Mouse (Mus musculus): ENCODE data around the gene Krtdap.
"Not testable (repeated sequence)": the region's sequence is repeated elsewhere in the genome, so short reads cannot be mapped to it uniquely, and the experiment has no call there.

Krtdap gene

DNA sequence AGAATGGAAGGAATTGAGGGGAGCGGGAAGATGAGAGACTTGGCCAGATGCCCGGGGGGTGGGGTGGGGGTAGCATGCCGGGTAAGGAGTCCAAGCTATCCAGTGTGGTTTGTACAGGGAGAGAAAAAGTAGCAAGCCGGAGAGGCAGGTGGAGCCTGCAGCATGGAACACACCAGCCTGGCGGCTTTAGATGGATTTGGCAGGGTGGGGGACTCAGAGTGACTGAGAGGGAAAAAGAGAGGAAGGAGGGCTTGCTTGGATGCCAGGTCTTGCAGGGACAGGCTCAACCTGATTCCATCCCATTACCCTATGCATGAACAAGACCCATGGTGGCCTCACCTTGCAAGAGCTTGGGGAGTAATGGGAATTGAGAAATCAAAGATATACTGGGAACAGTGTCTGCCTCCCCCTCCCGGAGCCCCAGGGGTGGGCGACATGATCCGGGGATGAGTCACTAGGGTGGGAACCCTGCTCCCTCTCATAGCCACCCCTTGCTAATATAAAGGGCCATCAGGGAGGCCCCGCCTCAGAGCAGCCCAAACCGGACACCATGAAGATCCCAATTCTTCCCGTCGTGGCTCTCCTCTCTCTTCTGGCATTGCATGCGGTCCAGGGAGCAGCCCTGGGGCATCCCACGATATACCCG lies at the start of gene Krtdap:
Krtdap (plus strand) TSS at position 520 of the 646 bp plus-strand sequence.
- no peak for ATAC-seq (ENCODE audit: insufficient number of reproducible peaks, low FRiP score, low TSS enrichment)

DNA sequence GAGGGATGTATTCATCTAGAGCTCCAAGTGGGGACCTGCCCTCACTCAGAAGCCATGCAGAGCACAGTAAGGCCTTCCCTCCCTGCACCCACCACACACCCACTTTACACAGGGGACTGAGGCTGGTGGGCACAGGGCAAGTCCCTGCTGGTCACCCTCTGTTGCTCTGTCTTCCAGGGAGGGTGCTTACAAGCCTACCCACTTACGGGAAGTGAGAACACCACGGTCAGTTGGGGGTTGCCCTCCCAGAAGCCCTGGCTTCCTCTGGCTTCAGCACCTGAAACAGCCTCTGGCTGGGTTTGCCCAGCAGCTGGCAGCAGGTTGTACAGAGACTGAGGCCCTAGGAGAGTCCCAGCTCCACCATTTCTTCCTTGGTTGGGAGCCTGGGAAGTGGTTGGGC lies 45.1 kb upstream of the Krtdap start:
- ATAC-seq (ENCODE audit: insufficient number of reproducible peaks, low FRiP score, low TSS enrichment): not testable (repeated sequence)

GRCm38 (mm10) chr7:30743617-30744016 lies 44.1 kb upstream of the Krtdap start, which contains the start of gene Gapdhs:
TSS of gene Gapdhs (minus strand) at chr7:30743681.
- ATAC-seq (ENCODE audit: insufficient number of reproducible peaks, low FRiP score, low TSS enrichment): not testable (repeated sequence)

DNA sequence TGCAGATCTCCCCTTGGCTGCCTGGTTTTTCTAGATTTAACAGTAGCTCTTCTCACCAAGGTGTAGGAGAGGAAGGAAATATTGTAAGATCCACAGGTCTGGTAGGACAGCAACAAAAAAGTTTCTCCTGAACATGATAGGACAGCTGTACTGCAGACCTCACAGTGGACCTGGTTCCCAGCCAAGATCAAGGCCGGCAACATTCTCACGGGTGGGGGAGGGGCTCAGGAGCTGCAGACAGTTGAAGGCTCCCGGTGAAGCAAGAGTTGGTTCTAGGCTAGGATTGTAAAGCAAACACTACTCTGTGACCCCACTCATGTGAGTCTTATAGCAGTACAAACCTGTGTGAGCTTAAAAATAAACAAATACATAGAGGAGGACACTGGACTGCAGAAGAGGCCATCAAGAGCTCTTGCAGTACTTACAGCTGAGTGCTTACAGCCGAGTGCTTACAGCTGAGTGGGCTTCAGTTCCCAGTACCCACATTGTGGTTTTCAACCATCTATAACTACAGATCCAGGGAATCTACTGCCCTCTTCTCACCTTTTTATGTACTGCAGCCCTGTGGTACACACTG lies 43.6 kb upstream of the Krtdap start:
- ATAC-seq (ENCODE audit: insufficient number of reproducible peaks, low FRiP score, low TSS enrichment): no peak

GRCm38 (mm10) chr7:30747525-30748204 lies 40.0 kb upstream of the Krtdap start:
- no peak for ATAC-seq (ENCODE audit: insufficient number of reproducible peaks, low FRiP score, low TSS enrichment)

- ATAC-seq (ENCODE audit: insufficient number of reproducible peaks, low FRiP score, low TSS enrichment): no peak
Measured at GRCm38 (mm10) chr7:30749824-30750606, 37.7 kb upstream of the Krtdap start.

- ATAC-seq (ENCODE audit: insufficient number of reproducible peaks, low FRiP score, low TSS enrichment): no peak
Measured at GRCm38 (mm10) chr7:30751086-30751669, 36.5 kb upstream of the Krtdap start, which contains the start of gene Sbsn. TSS of gene Sbsn (plus strand) at chr7:30751471.

GRCm38 (mm10) chr7:30757001-30757400 lies 30.7 kb upstream of the Krtdap start:
- no peak for ATAC-seq (ENCODE audit: insufficient number of reproducible peaks, low FRiP score, low TSS enrichment)

DNA sequence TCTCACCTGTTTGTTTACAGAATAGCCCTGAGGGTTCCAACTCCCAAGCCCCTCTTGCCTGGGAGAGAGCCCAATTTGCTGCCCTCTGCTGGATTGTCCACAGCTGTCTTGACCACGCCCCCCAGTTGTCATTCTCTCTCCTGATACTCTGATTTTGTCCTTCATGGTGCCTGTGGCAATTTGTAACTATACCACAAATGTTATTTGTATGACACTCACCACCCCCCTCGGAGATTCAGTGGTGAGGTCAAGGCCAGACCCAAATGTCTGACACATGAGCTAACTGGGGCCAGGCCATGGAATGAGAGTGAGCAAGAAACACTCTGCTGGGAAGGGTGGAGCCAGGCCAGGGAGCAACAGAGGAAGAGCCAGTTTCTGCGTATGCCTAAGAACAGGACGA lies 28.8 kb upstream of the Krtdap start:
- ATAC-seq (ENCODE audit: insufficient number of reproducible peaks, low FRiP score, low TSS enrichment): no peak

GRCm38 (mm10) chr7:30761769-30762352 lies 25.8 kb upstream of the Krtdap start:
- no peak for ATAC-seq (ENCODE audit: insufficient number of reproducible peaks, low FRiP score, low TSS enrichment)

- ATAC-seq (ENCODE audit: insufficient number of reproducible peaks, low FRiP score, low TSS enrichment): no peak
Measured at GRCm38 (mm10) chr7:30763456-30763855, 24.2 kb upstream of the Krtdap start, which contains the start of gene Dmkn. TSS of gene Dmkn (plus strand) at chr7:30763756.

DNA sequence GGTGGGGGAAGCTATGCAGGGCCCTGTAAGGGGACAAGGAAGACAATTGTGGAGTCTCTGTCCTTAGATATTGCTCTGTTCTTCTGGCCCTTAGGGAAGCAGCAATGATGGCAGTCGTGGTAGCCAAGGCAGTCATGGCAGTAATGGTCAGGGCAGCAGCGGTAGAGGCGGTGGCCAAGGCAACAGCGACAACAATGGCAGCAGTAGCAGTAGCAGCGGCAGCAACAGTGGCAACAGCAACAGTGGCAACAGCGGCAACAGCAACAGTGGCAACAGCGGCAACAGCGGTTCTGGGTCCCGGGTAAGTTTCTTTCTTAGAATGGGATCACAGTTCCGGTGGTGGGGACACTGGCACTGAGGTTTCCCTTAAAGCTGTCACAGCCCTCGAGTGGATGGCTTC lies 22.5 kb upstream of the Krtdap start:
- no peak for ATAC-seq (ENCODE audit: insufficient number of reproducible peaks, low FRiP score, low TSS enrichment)

DNA sequence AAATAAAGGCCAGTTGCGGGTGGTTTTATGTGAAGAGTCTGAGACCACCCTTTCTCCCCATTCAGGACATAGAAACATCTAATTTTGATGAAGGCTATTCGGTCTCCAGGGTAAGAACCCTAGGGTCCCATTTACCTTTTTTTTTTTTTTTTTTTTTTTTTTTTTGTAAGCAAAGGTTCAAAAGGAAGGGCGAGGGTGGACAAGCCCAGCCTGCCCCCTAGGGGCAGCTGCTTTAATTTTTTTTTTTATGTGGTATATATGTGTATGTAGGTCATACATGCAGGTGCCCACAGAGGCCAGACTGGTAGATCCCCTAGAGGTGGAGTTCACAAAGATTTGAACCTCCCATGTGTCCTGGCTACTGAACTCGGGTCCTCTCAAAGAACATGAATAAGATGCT lies 21.3 kb upstream of the Krtdap start:
- ATAC-seq (ENCODE audit: insufficient number of reproducible peaks, low FRiP score, low TSS enrichment): no peak

DNA sequence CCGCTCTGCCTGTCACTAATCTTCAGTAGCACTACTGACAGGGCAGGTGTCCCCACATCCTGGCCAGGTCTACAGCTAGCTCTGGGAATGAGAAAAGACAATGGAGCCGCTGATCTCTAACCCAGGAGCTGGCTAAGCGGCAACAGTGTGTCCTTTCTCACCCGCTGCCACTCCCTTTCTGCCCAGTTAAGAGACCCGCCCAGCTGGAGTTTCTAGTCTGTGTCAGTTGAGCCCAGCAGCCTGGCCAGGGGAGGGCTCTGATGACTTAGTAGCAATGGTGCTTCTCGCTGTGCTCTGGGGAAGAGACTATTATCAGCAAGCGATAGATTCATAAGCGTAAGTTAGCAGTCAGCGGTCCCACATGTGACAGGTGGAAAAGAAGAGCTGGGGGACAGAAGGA lies 18.5 kb upstream of the Krtdap start:
- ATAC-seq (ENCODE audit: insufficient number of reproducible peaks, low FRiP score, low TSS enrichment): no peak

- ATAC-seq (ENCODE audit: insufficient number of reproducible peaks, low FRiP score, low TSS enrichment): no peak
Measured at GRCm38 (mm10) chr7:30776104-30776503, 11.6 kb upstream of the Krtdap start.

GRCm38 (mm10) chr7:30777081-30777579 lies 10.6 kb upstream of the Krtdap start:
- ATAC-seq (ENCODE audit: insufficient number of reproducible peaks, low FRiP score, low TSS enrichment): no peak

DNA sequence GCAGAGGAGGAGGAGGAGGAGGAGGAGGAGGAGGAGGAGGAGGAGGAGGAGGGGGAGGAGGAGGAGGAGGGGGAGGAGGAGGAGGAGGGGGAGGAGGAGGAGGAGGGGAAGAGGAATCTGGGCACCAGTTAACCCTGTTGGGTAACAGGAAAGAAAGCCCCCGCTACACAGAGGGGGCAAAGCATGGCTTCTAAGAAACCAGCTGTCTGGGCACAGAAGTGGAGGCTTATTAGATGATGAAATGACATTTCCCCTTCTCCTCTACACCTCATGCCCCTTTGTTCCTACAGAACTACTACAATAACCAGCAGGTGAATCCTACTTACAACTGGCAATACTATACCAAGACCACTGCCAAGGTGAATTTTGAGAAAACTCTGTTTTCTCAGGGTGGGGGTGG lies 9.8 kb upstream of the Krtdap start:
- no peak for ATAC-seq (ENCODE audit: insufficient number of reproducible peaks, low FRiP score, low TSS enrichment)

DNA sequence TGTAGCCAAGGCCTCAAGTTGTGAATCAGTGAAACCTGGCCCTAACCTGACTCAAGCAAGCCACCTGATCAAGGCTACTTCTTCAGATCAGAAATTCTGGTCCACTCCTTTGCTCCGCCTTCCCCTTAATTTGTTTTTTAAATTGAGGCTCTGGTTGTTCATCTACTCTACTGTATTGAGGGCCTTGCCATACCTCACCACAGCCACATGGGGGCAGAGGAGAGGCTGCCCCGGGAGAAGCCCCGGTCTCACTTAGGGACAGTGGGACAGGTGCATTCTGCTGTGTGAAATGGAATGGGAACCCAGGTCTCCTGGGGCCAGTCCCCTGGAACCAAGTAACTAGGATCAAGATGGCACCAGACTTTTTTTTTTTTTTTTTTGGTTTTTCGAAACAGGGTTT lies 5.9 kb upstream of the Krtdap start:
- ATAC-seq (ENCODE audit: insufficient number of reproducible peaks, low FRiP score, low TSS enrichment): no peak

DNA sequence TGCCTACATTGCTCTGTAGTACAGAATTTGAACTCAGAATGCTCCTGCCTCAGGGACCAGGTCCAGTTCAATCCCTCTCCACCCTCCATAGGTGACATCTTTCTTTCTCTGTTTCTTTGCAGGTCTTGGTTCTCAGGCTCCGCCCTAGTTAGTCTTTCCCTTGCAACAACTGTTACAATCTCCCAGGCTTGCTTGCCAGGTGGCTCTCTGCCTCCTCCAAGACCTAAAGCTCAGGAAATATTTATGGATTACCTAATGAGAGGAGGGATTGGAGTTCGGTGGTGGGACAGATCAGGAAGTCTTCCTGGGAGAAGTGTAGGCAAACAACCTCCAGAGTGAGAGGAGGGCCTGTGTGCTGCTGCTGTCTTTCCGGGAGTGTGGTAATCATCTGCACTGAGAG lies 5.0 kb upstream of the Krtdap start:
- no peak for ATAC-seq (ENCODE audit: insufficient number of reproducible peaks, low FRiP score, low TSS enrichment)

DNA sequence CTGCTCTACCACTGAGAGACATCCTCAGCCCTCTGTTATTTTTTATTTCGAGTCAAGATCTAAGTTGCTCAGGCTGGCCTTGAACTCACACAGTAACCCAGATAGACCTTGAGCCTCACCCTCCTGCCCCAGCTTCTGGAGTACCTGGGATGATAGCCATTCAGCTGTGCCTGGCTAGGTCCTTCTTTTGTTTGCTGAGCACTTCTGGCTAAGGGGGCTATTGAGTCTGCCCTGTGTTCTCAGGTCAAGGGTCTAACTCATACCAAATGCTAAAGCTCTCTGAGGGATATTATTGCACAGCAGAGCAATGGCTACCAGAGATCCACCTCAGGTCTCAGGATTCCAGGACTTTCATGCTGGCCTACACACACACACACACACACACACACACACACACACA lies 2.5 kb upstream of the Krtdap start:
- no peak for ATAC-seq (ENCODE audit: insufficient number of reproducible peaks, low FRiP score, low TSS enrichment)
